Mouse (Mus musculus): ENCODE measurements around the gene Cryz. TPM values are rescaled to one million over a fixed set of nuclear protein-coding genes. Genes with fewer than 3 reads are reported as not detected.

Cryz gene
- polyA plus RNA-seq, 1 experiment from 2014 or later = 18.9 TPM

DNA sequence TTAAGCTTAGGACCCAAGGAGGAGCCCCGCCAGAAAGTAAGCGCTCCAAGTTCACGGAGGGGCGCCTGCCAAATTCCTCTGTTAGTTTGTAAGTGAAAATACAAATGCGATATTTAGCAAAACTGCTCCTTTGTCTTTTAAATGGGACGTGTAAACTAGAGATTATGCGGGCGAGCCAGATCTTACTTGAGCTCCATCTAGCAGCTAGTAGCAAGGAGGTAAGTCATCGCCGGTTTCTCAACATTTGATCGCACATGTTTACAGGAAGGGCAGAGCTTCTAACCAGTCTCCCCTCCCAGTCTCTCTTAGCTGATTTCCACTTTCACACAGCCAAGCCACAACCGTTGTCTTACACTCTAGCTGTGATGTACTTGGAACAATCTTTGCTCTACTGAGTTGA, 25.7 kb upstream of the Cryz start:
- no peak overlapping the region for H3K27ac ChIP-seq (ENCODE audit: low read depth, low read length)
- WGBS = 9% methylated on average over 12 of the region's 12 CpGs

DNA sequence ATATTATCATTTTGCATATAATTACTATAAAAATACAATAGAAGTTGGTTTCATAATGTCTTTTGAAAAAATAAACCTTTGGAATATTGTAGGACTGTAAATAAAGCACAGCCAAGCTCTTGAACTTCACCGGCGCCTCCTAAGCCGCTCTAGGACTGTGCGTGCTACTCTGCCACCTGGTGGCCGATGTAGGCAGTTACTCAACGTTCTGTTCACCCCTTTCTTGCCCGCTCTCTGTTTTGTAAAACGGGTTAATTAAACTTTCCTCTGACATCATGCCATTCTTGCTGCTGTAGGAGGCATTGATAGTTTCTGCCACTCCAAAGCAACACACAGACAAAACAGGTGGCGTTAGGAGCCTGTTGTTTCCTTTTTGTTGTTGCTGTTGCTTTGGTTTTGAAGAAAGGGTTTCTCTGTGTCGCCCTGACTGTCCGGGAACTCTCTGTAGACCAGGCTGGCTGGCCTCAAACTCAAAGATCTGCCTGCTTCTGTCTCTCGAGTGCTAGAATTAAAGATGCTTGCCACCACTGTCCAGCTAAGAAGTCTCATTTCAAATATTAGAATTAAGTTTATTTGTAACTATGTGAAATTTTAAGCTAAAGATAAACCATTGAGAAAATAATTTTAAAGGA, 24.1 kb upstream of the Cryz start:
- Histone ChIP-seq H3K36me3 (ENCODE audit: control insufficient read depth, insufficient read depth, low read length) (no peaks in the 10 kb centered on the region), H3K4me2 (replicated peaks; ENCODE audit: low read depth, low read length) (no peak overlapping the region), H3K4me1 (replicated peaks; ENCODE audit: control insufficient read depth, insufficient read depth, low read length) (no peaks in the 10 kb centered on the region), H3K27me3 (ENCODE audit: control insufficient read depth, insufficient read depth, low read length) (peaks cover 2% of the 10 kb centered on the region; the same call in 1 of the 2 replicates), H3K4me3 (ENCODE audit: low read depth, low read length) (no peak overlapping the region), H3K27ac (ENCODE audit: low read depth, low read length) (no peak overlapping the region), H3K9ac (ENCODE audit: low read depth, low read length) (0 out of 2 replicates have a peak overlapping the region, but pooled peaks have one; percentile 40), H3K9me3 (ENCODE audit: control insufficient read depth, low read length) (no peaks in the 10 kb centered on the region)
- ATAC-seq (ENCODE audit: low FRiP score) (peak; percentile 83), DNase-seq (ENCODE audit: low spot score) (peak; percentile 90)
- 12% methylated on average over 12 of the region's 12 CpGs for WGBS

More for the DNA sequence above, 25.7 kb upstream of the Cryz start:
- Histone ChIP-seq H3K4me2 (replicated peaks; ENCODE audit: low read depth, low read length) (peak overlapping the region; percentile 28), H3K9ac (ENCODE audit: low read depth, low read length) (peak overlapping the region; percentile 1; the same call in 1 of the 2 replicates), H3K4me1 (replicated peaks; ENCODE audit: control insufficient read depth, insufficient read depth, low read length) (no peaks in the 10 kb centered on the region), H3K9me3 (ENCODE audit: control insufficient read depth, low read length) (no peaks in the 10 kb centered on the region), H3K4me3 (ENCODE audit: low read depth, low read length) (peak overlapping the region; percentile 12; the same call in 1 of the 2 replicates), H3K27me3 (ENCODE audit: control insufficient read depth, insufficient read depth, low read length) (peaks cover 2% of the 10 kb centered on the region; the same call in 1 of the 2 replicates), H3K36me3 (ENCODE audit: control insufficient read depth, insufficient read depth, low read length) (no peaks in the 10 kb centered on the region)
- ATAC-seq (ENCODE audit: low FRiP score) (no peak), DNase-seq (ENCODE audit: low spot score) (peak; percentile 38)

DNA sequence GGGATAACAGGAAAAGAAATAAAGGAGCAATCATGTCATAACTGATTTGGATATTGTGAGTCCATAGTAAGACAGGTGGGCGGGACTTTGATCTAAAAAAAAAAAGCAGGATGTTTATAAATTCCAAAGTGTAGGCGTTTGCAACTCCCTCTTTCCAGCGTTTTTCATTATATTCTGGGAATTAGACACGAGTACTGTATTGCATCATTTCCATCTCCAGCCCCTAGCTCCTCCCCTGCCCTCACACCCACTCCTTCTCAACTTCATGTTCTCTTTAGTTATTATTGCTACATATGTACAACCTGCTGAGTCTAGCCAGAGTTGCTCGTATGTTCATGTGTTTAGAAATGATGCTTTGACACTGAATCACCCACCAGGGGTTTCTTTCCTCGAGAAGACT, 22.8 kb upstream of the Cryz start:
- 70% methylated on average over 6 of the region's 6 CpGs for WGBS
- no peak overlapping the region for H3K4me3 ChIP-seq (ENCODE audit: low read depth, low read length)
- no peaks in the 10 kb centered on the region for H3K36me3 ChIP-seq (ENCODE audit: control insufficient read depth, insufficient read depth, low read length)
- H3K9ac ChIP-seq (ENCODE audit: low read depth, low read length) = no peak overlapping the region
- H3K9me3 ChIP-seq (ENCODE audit: control insufficient read depth, low read length) = no peaks in the 10 kb centered on the region
- H3K27ac ChIP-seq (ENCODE audit: low read depth, low read length) = no peak overlapping the region
- no peak overlapping the region for H3K4me2 ChIP-seq (replicated peaks; ENCODE audit: low read depth, low read length)
- peaks cover 2% of the 10 kb centered on the region; the same call in 1 of the 2 replicates for H3K27me3 ChIP-seq (ENCODE audit: control insufficient read depth, insufficient read depth, low read length)
- ATAC-seq (ENCODE audit: low FRiP score) (no peak), DNase-seq (ENCODE audit: low spot score) (no peak)
- no peaks in the 10 kb centered on the region for H3K4me1 ChIP-seq (replicated peaks; ENCODE audit: control insufficient read depth, insufficient read depth, low read length)

DNA sequence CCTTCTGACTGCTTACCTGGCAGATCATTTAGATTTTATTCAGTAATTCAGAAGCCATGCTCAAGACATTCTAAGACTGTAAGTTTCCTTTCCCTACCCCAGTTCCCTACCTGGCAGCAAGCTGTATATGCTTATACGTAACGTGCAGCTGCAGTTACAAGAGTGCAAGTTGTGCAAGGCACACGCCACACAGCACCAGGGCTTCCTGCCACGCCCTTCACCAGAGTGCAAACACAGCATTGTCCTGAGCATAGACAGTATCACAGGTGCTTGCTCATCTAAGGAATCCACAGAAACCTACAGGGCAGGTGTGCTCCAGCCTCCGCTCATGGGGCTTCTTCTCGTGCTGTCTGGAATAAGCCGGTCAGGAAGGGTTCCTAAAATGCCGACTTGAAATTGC, 18.6 kb upstream of the Cryz start:
- 92% methylated on average over 8 of the region's 8 CpGs for WGBS
- DNase-seq (ENCODE audit: low spot score) (no peak), ATAC-seq (ENCODE audit: low FRiP score) (no peak)
- no peak overlapping the region for H3K4me3 ChIP-seq (ENCODE audit: low read depth, low read length)
- H3K4me1 ChIP-seq (replicated peaks; ENCODE audit: control insufficient read depth, insufficient read depth, low read length) = no peaks in the 10 kb centered on the region
- no peak overlapping the region for H3K27ac ChIP-seq (ENCODE audit: low read depth, low read length)
- H3K9me3 ChIP-seq (ENCODE audit: control insufficient read depth, low read length) = no peaks in the 10 kb centered on the region
- no peaks in the 10 kb centered on the region for H3K36me3 ChIP-seq (ENCODE audit: control insufficient read depth, insufficient read depth, low read length)
- H3K4me2 ChIP-seq (replicated peaks; ENCODE audit: low read depth, low read length) = no peak overlapping the region
- no peaks in the 10 kb centered on the region for H3K27me3 ChIP-seq (ENCODE audit: control insufficient read depth, insufficient read depth, low read length)
- no peak overlapping the region for H3K9ac ChIP-seq (ENCODE audit: low read depth, low read length)

DNA sequence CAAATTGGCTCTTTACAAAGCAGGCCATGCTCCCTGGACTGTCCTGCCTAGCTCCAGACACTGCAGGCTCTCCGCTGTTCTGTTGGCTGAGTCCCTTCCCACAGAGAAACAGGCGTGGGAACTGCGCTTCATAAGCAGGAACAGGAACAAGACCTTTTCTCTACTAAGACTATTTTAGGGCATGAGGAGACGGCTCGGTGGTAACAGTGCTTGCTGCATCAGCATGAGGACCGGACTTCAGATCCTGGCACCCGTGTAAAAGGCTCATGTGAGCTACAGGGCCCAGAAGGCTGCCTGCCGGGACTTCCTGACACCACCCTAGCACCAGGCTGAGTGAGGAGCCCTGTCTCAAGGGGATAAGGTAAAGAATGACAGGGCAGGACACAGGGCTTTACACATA, 12.2 kb upstream of the Cryz start:
- ATAC-seq (ENCODE audit: low FRiP score) = no peak
- no peak overlapping the region for H3K27ac ChIP-seq (ENCODE audit: low read depth, low read length)
- H3K4me3 ChIP-seq (ENCODE audit: low read depth, low read length) = no peak overlapping the region
- no peak for DNase-seq (ENCODE audit: low spot score)
- H3K36me3 ChIP-seq (ENCODE audit: control insufficient read depth, insufficient read depth, low read length) = no peaks in the 10 kb centered on the region
- 81% methylated on average over 8 of the region's 8 CpGs for WGBS
- no peaks in the 10 kb centered on the region for H3K4me1 ChIP-seq (replicated peaks; ENCODE audit: control insufficient read depth, insufficient read depth, low read length)
- H3K4me2 ChIP-seq (replicated peaks; ENCODE audit: low read depth, low read length) = no peak overlapping the region
- H3K9ac ChIP-seq (ENCODE audit: low read depth, low read length) = no peak overlapping the region
- no peaks in the 10 kb centered on the region for H3K27me3 ChIP-seq (ENCODE audit: control insufficient read depth, insufficient read depth, low read length)
- no peaks in the 10 kb centered on the region for H3K9me3 ChIP-seq (ENCODE audit: control insufficient read depth, low read length)

DNA sequence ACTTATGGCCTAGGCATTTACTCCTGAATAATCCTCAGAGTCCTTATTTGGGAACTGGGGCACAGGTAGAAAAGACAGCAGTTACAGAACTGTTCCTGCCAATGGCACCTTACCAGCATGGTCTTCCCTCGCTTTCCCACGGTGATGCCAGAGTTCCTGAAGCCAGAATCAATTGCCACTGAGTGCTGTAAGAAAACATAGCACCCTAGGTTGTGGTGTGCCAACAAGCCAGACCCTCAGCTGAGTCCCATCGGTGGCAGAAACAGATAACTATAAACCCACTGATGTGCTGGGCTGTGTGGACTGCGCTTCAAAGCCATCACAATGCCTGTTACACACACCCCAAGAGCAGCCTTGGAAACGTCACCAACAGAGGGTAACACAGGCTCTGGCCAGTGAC, 5.5 kb upstream of the Cryz start:
- Histone ChIP-seq H3K4me3 (ENCODE audit: low read depth, low read length) (no peak overlapping the region), H3K36me3 (ENCODE audit: control insufficient read depth, insufficient read depth, low read length) (no peaks in the 10 kb centered on the region), H3K27ac (ENCODE audit: low read depth, low read length) (no peak overlapping the region), H3K9me3 (ENCODE audit: control insufficient read depth, low read length) (no peaks in the 10 kb centered on the region), H3K27me3 (ENCODE audit: control insufficient read depth, insufficient read depth, low read length) (no peaks in the 10 kb centered on the region), H3K4me2 (replicated peaks; ENCODE audit: low read depth, low read length) (no peak overlapping the region), H3K4me1 (replicated peaks; ENCODE audit: control insufficient read depth, insufficient read depth, low read length) (no peaks in the 10 kb centered on the region), H3K9ac (ENCODE audit: low read depth, low read length) (no peak overlapping the region)
- ATAC-seq (ENCODE audit: low FRiP score) (no peak), DNase-seq (ENCODE audit: low spot score) (no peak)
- WGBS = 87% methylated on average over 5 of the region's 5 CpGs

DNA sequence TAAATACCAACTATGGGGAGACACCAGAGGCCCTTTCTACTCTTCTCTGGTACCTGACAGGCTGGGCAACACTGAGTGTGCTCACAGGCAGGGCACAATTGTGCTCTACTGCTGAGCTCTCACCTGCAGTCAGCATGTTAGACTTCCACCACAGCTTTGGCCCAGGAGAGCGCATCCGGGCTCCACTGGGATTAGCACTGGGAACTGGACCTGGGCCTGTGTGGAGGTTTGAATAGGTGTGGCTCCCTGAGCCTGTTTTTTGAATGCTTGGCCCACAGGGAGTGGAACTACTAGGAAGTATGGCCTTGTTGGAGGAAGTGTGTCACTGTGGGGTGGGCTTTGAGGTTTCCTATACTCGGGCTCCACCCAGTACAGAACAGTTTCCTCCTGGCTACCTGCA, 4.9 kb upstream of the Cryz start:
- no peak overlapping the region for H3K4me3 ChIP-seq (ENCODE audit: low read depth, low read length)
- no peak overlapping the region for H3K9ac ChIP-seq (ENCODE audit: low read depth, low read length)
- ATAC-seq (ENCODE audit: low FRiP score) = no peak
- no peak overlapping the region for H3K27ac ChIP-seq (ENCODE audit: low read depth, low read length)
- no peaks in the 10 kb centered on the region for H3K27me3 ChIP-seq (ENCODE audit: control insufficient read depth, insufficient read depth, low read length)
- no peak overlapping the region for H3K4me2 ChIP-seq (replicated peaks; ENCODE audit: low read depth, low read length)
- WGBS = 97% methylated on average over 3 of the region's 3 CpGs
- no peaks in the 10 kb centered on the region for H3K9me3 ChIP-seq (ENCODE audit: control insufficient read depth, low read length)
- DNase-seq (ENCODE audit: low spot score) = no peak
- H3K4me1 ChIP-seq (replicated peaks; ENCODE audit: control insufficient read depth, insufficient read depth, low read length) = 0 out of 2 replicates have a peak, but pooled peaks cover 2% of the 10 kb centered on the region
- no peaks in the 10 kb centered on the region for H3K36me3 ChIP-seq (ENCODE audit: control insufficient read depth, insufficient read depth, low read length)

DNA sequence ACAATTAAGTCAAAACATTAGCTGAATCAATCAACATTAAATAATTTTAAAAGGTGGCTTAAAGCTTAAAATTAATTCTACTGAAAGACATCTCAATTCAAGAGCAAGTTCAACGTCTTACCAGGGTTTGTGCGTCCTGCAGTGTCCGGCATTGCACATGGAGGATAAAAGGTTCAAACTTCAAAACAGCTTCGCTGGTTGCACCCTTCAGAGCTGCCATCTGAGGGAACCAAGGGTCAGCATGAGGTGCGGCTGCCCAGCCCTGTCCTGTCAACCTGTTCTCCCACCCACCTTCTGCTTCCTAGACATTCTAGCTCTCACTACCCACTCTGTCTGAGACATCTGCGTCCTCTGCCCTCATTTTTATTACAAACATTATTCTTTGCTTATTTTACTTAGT, 2.9 kb upstream of the Cryz start:
- no peak overlapping the region for H3K4me2 ChIP-seq (replicated peaks; ENCODE audit: low read depth, low read length)
- no peak overlapping the region for H3K9ac ChIP-seq (ENCODE audit: low read depth, low read length)
- DNase-seq (ENCODE audit: low spot score) (no peak), ATAC-seq (ENCODE audit: low FRiP score) (no peak)
- no peak overlapping the region for H3K27ac ChIP-seq (ENCODE audit: low read depth, low read length)
- 0 out of 2 replicates have a peak, but pooled peaks cover 2% of the 10 kb centered on the region for H3K4me1 ChIP-seq (replicated peaks; ENCODE audit: control insufficient read depth, insufficient read depth, low read length)
- H3K4me3 ChIP-seq (ENCODE audit: low read depth, low read length) = no peak overlapping the region
- H3K36me3 ChIP-seq (ENCODE audit: control insufficient read depth, insufficient read depth, low read length) = no peaks in the 10 kb centered on the region
- no peaks in the 10 kb centered on the region for H3K27me3 ChIP-seq (ENCODE audit: control insufficient read depth, insufficient read depth, low read length)
- H3K9me3 ChIP-seq (ENCODE audit: control insufficient read depth, low read length) = no peaks in the 10 kb centered on the region
- 92% methylated on average over 6 of the region's 6 CpGs for WGBS

DNA sequence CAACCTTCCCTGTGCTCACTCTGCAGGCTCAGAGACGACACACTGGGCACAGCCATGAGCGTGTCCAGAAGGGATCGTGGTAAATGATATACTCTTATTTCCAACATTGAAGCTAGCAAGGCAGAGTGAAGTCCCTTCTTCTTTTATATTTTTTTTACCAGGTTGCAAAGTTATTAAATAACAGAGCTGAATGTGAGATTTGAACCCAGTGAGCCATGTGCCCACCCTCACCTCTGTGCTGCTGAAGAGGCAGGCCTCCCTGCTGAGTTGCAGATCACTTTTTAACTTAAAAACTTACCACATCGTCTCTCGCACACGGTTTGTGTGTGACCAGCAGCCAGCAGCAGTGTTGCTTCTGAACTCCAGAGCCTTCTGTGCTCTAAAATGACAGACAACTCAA, 2.4 kb upstream of the Cryz start:
- Histone ChIP-seq H3K9me3 (ENCODE audit: control insufficient read depth, low read length) (no peaks in the 10 kb centered on the region), H3K4me3 (ENCODE audit: low read depth, low read length) (no peak overlapping the region), H3K4me1 (replicated peaks; ENCODE audit: control insufficient read depth, insufficient read depth, low read length) (0 out of 2 replicates have a peak, but pooled peaks cover 2% of the 10 kb centered on the region), H3K9ac (ENCODE audit: low read depth, low read length) (no peak overlapping the region), H3K4me2 (replicated peaks; ENCODE audit: low read depth, low read length) (no peak overlapping the region), H3K36me3 (ENCODE audit: control insufficient read depth, insufficient read depth, low read length) (no peaks in the 10 kb centered on the region), H3K27me3 (ENCODE audit: control insufficient read depth, insufficient read depth, low read length) (no peaks in the 10 kb centered on the region), H3K27ac (ENCODE audit: low read depth, low read length) (no peak overlapping the region)
- DNase-seq (ENCODE audit: low spot score) (no peak), ATAC-seq (ENCODE audit: low FRiP score) (no peak)
- WGBS = 92% methylated on average over 6 of the region's 6 CpGs
